Mouse (Mus musculus) left cerebral cortex, postnatal 10 days (tissue): ENCODE measurements around the gene Stmn3. TPM values are rescaled to one million over a fixed set of nuclear protein-coding genes. Genes with fewer than 3 reads are reported as not detected.

ENCODE experiments used
- DNase-seq, 2 experiments: peaks; one replicate each; pipeline ENCODE4 v3.0.0; 2021 to 2022; ENCODE audit warnings: low spot score in 2 of 2, mixed read lengths in 1 of 2; ENCODE audit errors: extremely low spot score in 1 of 2
- intact Hi-C: fragments of 180-260 bp; cut with DNase I; formaldehyde crosslinking; loops from one replicate; pipeline ENCODE4 v1.15.1; 2025
- total RNA-seq, 2 experiments: library from RNA; stranded (reverse); gene quantifications; 2 replicates each; pipeline ENCODE4 v1.2.3; 2021

The Stmn3 gene
- 1,000 to 10,000 TPM; 1,052 to 1,067 TPM for total RNA-seq

GRCm38 (mm10) chr2:181314080-181314810 lies at the start of gene Stmn3:
Gene Stmn3 (minus strand): TSS chr2:181314500.
- intact Hi-C loops = no loop called here
- peak; percentile 66 to 89 for DNase-seq

GRCm38 (mm10) chr2:181363946-181364345 lies 49.6 kb upstream of the Stmn3 start:
- intact Hi-C loops = no loop called here
- DNase-seq = no peak

GRCm38 (mm10) chr2:181356780-181357179 lies 42.5 kb upstream of the Stmn3 start:
- no peak for DNase-seq
- intact Hi-C loops = no loop called here

- DNase-seq = no peak
- intact Hi-C loops = no loop called here
Measured at GRCm38 (mm10) chr2:181342766-181343165, 28.5 kb upstream of the Stmn3 start.

- intact Hi-C loops = no loop called here
- DNase-seq = no peak
Measured at GRCm38 (mm10) chr2:181340426-181340825, 26.1 kb upstream of the Stmn3 start.

GRCm38 (mm10) chr2:181334023-181334422 lies 19.7 kb upstream of the Stmn3 start:
- peak; percentile 59 to 65 for DNase-seq
- intact Hi-C loops = loop anchor here (5.0 kb wide), 1 partner anchor 147 kb away; the partner anchor contains the start of gene Ppdpf

- intact Hi-C loops = loop anchor here (5.0 kb wide), 1 partner anchor 145 kb away; the partner anchor contains the start of gene Ppdpf
- DNase-seq = no peak
Measured at GRCm38 (mm10) chr2:181332542-181332941, 18.2 kb upstream of the Stmn3 start.

- intact Hi-C loops = no loop called here
- no peak for DNase-seq
Measured at GRCm38 (mm10) chr2:181326098-181326497, 11.8 kb upstream of the Stmn3 start.

GRCm38 (mm10) chr2:181322136-181322535 lies 7.8 kb upstream of the Stmn3 start:
- no peak for DNase-seq
- intact Hi-C loops = no loop called here

GRCm38 (mm10) chr2:181320103-181320499 lies 5.8 kb upstream of the Stmn3 start:
- intact Hi-C loops = no loop called here
- no peak for DNase-seq

- DNase-seq = peak; percentile 81 to 89
- intact Hi-C loops = no loop called here
Measured at GRCm38 (mm10) chr2:181319248-181320102, 5.2 kb upstream of the Stmn3 start, which contains the start of gene Rtel1. Gene Rtel1 (plus strand): TSS chr2:181319739.

GRCm38 (mm10) chr2:181313344-181314079 lies 788 bp downstream of the Stmn3 start:
- intact Hi-C loops = no loop called here
- peak in 1 of 2 experiments; percentile 58 for DNase-seq

- DNase-seq = no peak
- intact Hi-C loops = no loop called here
Measured at GRCm38 (mm10) chr2:181313006-181313343, 1.3 kb downstream of the Stmn3 start.

GRCm38 (mm10) chr2:181312435-181312834 lies 1.9 kb downstream of the Stmn3 start:
- no peak for DNase-seq
- intact Hi-C loops = no loop called here

- intact Hi-C loops = no loop called here
- peak; percentile 61 to 68 for DNase-seq
Measured at GRCm38 (mm10) chr2:181307144-181307804, 7.0 kb downstream of the Stmn3 start.

- intact Hi-C loops = no loop called here
- DNase-seq = no peak
Measured at GRCm38 (mm10) chr2:181304944-181305343, 9.4 kb downstream of the Stmn3 start.

- intact Hi-C loops = no loop called here
- no peak for DNase-seq
Measured at GRCm38 (mm10) chr2:181302041-181302440, 12.3 kb downstream of the Stmn3 start.

- no peak for DNase-seq
- intact Hi-C loops = no loop called here
Measured at GRCm38 (mm10) chr2:181290937-181291336, 23.4 kb downstream of the Stmn3 start.

GRCm38 (mm10) chr2:181288691-181289090 lies 25.6 kb downstream of the Stmn3 start:
- no peak for DNase-seq
- intact Hi-C loops = loop anchor here (5.0 kb wide), 1 partner anchor 101 kb away; the partner anchor contains the start of gene Ppdpf
